Mouse (Mus musculus): ENCODE data around the gene Ptprn2.

Gene Ptprn2

GRCm38 (mm10) chr12:117160211-117160891 is 674.8 kb downstream of the Ptprn2 start:
- no peak for DNase-seq (ENCODE audit: low read depth, low spot score)

GRCm38 (mm10) chr12:117162180-117162579 is 676.7 kb downstream of the Ptprn2 start:
- no peak for DNase-seq (ENCODE audit: low read depth, low spot score)

- DNase-seq (ENCODE audit: low read depth, low spot score) = no peak
Observed at GRCm38 (mm10) chr12:117163789-117164188, 678.3 kb downstream of the Ptprn2 start.

- DNase-seq (ENCODE audit: low read depth, low spot score) = no peak
Observed at GRCm38 (mm10) chr12:117166266-117166665, 680.7 kb downstream of the Ptprn2 start.

GRCm38 (mm10) chr12:117169670-117170069 is 684.1 kb downstream of the Ptprn2 start:
- DNase-seq (ENCODE audit: low read depth, low spot score) = no peak

GRCm38 (mm10) chr12:117172529-117172884 is 687.0 kb downstream of the Ptprn2 start:
- DNase-seq (ENCODE audit: low read depth, low spot score) = no peak

GRCm38 (mm10) chr12:117172885-117173529 is 687.5 kb downstream of the Ptprn2 start:
- no peak for DNase-seq (ENCODE audit: low read depth, low spot score)

GRCm38 (mm10) chr12:117174189-117174588 is 688.7 kb downstream of the Ptprn2 start:
- no peak for DNase-seq (ENCODE audit: low read depth, low spot score)

- DNase-seq (ENCODE audit: low read depth, low spot score) = no peak
Observed at GRCm38 (mm10) chr12:117175072-117175681, 689.7 kb downstream of the Ptprn2 start.

GRCm38 (mm10) chr12:117176259-117176823 is 690.8 kb downstream of the Ptprn2 start:
- DNase-seq (ENCODE audit: low read depth, low spot score) = no peak

- DNase-seq (ENCODE audit: low read depth, low spot score) = no peak
Observed at GRCm38 (mm10) chr12:117187167-117187566, 701.6 kb downstream of the Ptprn2 start.

GRCm38 (mm10) chr12:117192001-117192400 is 706.5 kb downstream of the Ptprn2 start:
- no peak for DNase-seq (ENCODE audit: low read depth, low spot score)

GRCm38 (mm10) chr12:117196721-117197425 is 711.4 kb downstream of the Ptprn2 start:
- no peak for DNase-seq (ENCODE audit: low read depth, low spot score)

GRCm38 (mm10) chr12:117198093-117198492 is 712.6 kb downstream of the Ptprn2 start:
- DNase-seq (ENCODE audit: low read depth, low spot score) = no peak

GRCm38 (mm10) chr12:117200117-117200516 is 714.6 kb downstream of the Ptprn2 start:
- no peak for DNase-seq (ENCODE audit: low read depth, low spot score)

GRCm38 (mm10) chr12:117200590-117200989 is 715.1 kb downstream of the Ptprn2 start:
- DNase-seq (ENCODE audit: low read depth, low spot score) = no peak

GRCm38 (mm10) chr12:117203506-117203905 is 718.0 kb downstream of the Ptprn2 start:
- no peak for DNase-seq (ENCODE audit: low read depth, low spot score)

- no peak for DNase-seq (ENCODE audit: low read depth, low spot score)
Observed at GRCm38 (mm10) chr12:117204905-117205304, 719.4 kb downstream of the Ptprn2 start.

- DNase-seq (ENCODE audit: low read depth, low spot score) = no peak
Observed at GRCm38 (mm10) chr12:117207421-117208120, 722.1 kb downstream of the Ptprn2 start.

GRCm38 (mm10) chr12:117210467-117210866 is 724.9 kb downstream of the Ptprn2 start:
- DNase-seq (ENCODE audit: low read depth, low spot score) = no peak

- DNase-seq (ENCODE audit: low read depth, low spot score) = no peak
Observed at GRCm38 (mm10) chr12:117213531-117213930, 728.0 kb downstream of the Ptprn2 start.
